16 mouse cellular contexts compared by ENCODE assay signal in genomic region chr3:131799774-131800173, GRCm38 (mm10).
"Had no signal": no experiment of that assay in that cellular context is flagged by ENCODE, and none has a peak within 500 bp of the region (broad histone marks: within the 10 kb centered on the region; RNA-seq: fewer than 3 reads in every experiment).

No protein-coding gene starts in this region.

- H3K36me3 ChIP-seq: midbrain, embryonic 10.5 days; midbrain, embryonic 12.5 days; neural tube, embryonic 12.5 days; stomach, embryonic 15.5 days had no signal

- ATAC-seq: midbrain, embryonic 16.5 days had no signal

- H3K9ac ChIP-seq: lung, embryonic 14.5 days; midbrain, embryonic 12.5 days; neural tube, embryonic 12.5 days; stomach, embryonic 15.5 days had no signal

- H3K4me2 ChIP-seq: lung, embryonic 14.5 days; midbrain, embryonic 12.5 days; neural tube, embryonic 12.5 days; stomach, embryonic 15.5 days had no signal

- DNase-seq: lung, adult 18-20 months; lung, postnatal 10 days; lung, postnatal 4 days; midbrain, embryonic 14.5 days; retina, postnatal 1 day; right cerebral cortex, adult 18-20 months; thymus, adult 2 months; thymus, postnatal 25 days; thymus, postnatal 4 days had no signal

- H3K4me3 ChIP-seq: midbrain, embryonic 10.5 days; midbrain, embryonic 12.5 days; neural tube, embryonic 12.5 days; stomach, embryonic 15.5 days had no signal

- H3K4me1 ChIP-seq: midbrain, embryonic 10.5 days; midbrain, embryonic 12.5 days; neural tube, embryonic 12.5 days; stomach, embryonic 15.5 days had no signal

- H3K27ac ChIP-seq: midbrain, embryonic 10.5 days; midbrain, embryonic 12.5 days; neural tube, embryonic 12.5 days; stomach, embryonic 15.5 days; stomach, postnatal 0 days had no signal

- H3K9me3 ChIP-seq: midbrain, embryonic 10.5 days; midbrain, embryonic 12.5 days; neural tube, embryonic 12.5 days; stomach, embryonic 15.5 days had no signal

- H3K27me3 ChIP-seq: midbrain, embryonic 12.5 days; neural tube, embryonic 12.5 days; stomach, embryonic 15.5 days had no signal
